8 mouse cellular contexts compared by ENCODE assay signal in the genomic region with DNA sequence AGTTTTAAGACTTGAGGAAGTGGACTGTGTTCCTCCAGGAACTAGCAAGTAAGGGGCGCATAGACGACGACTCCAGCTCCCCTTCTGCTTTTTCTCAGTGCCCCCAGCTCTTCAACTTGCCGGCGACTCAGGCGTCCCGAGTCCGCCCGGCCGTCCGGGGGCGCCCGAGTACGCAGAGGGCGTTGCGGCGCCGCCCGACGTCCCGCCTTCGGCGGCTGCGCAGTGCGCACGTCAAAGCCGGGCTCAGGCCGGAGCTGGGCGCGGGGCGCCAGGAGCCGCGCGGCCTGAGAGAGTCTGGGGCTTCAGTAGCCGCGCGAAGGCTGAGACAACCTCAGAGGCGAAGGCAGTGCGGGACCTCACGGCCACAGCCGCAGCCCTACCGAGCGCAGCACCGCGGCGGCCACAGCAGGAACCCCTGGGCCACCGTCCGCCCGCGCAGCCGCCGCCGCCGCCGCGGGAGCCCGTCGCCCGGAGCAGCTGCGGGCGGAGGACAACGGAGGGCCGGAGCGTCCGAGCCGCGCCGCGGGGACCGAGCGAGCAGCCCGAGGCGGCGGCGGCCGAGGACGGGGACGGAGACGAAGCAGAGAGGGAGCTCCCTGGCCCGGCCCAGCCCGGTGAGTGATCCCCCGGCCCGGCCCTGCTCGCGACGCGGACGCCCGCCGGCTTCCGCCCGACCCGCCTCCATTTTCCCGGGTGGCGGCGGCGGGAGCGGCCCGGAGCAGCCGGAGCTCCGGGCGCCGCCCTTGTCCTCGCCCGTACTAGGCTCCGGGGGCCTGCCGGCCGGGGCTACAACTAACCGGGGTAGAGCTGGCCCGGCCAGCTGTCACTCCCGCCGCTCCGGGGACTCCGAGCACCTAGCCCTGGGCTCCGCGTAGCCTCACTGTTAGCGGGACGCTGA. TPM values are rescaled to one million over a fixed set of nuclear protein-coding genes. Genes with fewer than 3 reads are reported as not detected.
DNase-seq lines count a peak whose midpoint lies in the region; ATAC-seq and TF ChIP-seq lines count a peak whose summit lies in the region.

A gene (plus strand): TSS at position 234 of the 898 bp plus-strand sequence.

- H3K27me3 ChIP-seq in C2C12 (ENCODE audit: control insufficient read depth, insufficient read depth, insufficient read length), result peaks cover 10% of the 10 kb centered on the region
- H3K27me3 ChIP-seq in erythroblast, embryonic 14.5 days (ENCODE audit: control insufficient read depth), result no peaks in the 10 kb centered on the region
- no peaks in the 10 kb centered on the region for H3K27me3 ChIP-seq in heart, embryonic 12.5 days (replicated peaks)
- H3K27me3 ChIP-seq in kidney, postnatal 0 days (ENCODE audit: insufficient read depth, low read length), result no peaks in the 10 kb centered on the region
- H3K27me3 ChIP-seq in liver, embryonic 11.5 days (replicated peaks; ENCODE audit: control insufficient read depth, insufficient read depth, low read length), result no peaks in the 10 kb centered on the region
- H3K27me3 ChIP-seq in stomach, embryonic 14.5 days (ENCODE audit: control insufficient read depth, insufficient read depth, low read length), result no peaks in the 10 kb centered on the region

- peak; percentile 98 for TF ChIP-seq POLR2A in brain, embryonic 14.5 days (IDR thresholded peaks at IDR 0.05; ENCODE audit: borderline replicate concordance, extremely low read depth, insufficient read depth, insufficient read length, poor library complexity, severe bottlenecking)

- peak within 1 kb of the TSS; percentile 93 for H3K27ac ChIP-seq in heart, embryonic 12.5 days (ENCODE audit: poor library complexity, severe bottlenecking)
- peak within 1 kb of the TSS; percentile 98 for H3K27ac ChIP-seq in kidney, postnatal 0 days
- peak within 1 kb of the TSS; percentile 91 for H3K27ac ChIP-seq in liver, embryonic 11.5 days (ENCODE audit: low read depth, low read length)
- H3K27ac ChIP-seq in stomach, embryonic 14.5 days (ENCODE audit: low read length), result peak within 1 kb of the TSS; percentile 94

- DNase-seq in brain, embryonic 14.5 days (ENCODE audit: low read depth), result peak; percentile 95
- DNase-seq in kidney, postnatal 0 days (ENCODE audit: low spot score), result peak; percentile 88
- DNase-seq in liver, embryonic 11.5 days (ENCODE audit: low spot score), result peak; percentile 84
- DNase-seq in naive thymus-derived CD4-positive, alpha-beta T cell, adult 2 months (ENCODE audit: low read depth), result peak; percentile 92

- TF ChIP-seq CTCF in C2C12 (IDR thresholded peaks at IDR 0.05; ENCODE audit: control insufficient read depth, insufficient read depth, insufficient read length), result peak; percentile 88
- TF ChIP-seq CTCF in brain, embryonic 14.5 days (IDR thresholded peaks at IDR 0.05; ENCODE audit: borderline replicate concordance, extremely low read depth, insufficient read depth, insufficient read length), result peak; percentile 67
- TF ChIP-seq CTCF in kidney, postnatal 0 days (IDR thresholded peaks at IDR 0.05; ENCODE audit: low read depth), result peak; percentile 68

- no peaks in the 10 kb centered on the region for H3K9me3 ChIP-seq in erythroblast, embryonic 14.5 days (ENCODE audit: control insufficient read depth, low read length)
- H3K9me3 ChIP-seq in heart, embryonic 12.5 days (replicated peaks), result no peaks in the 10 kb centered on the region
- H3K9me3 ChIP-seq in kidney, postnatal 0 days (replicated peaks; ENCODE audit: low read length), result no peaks in the 10 kb centered on the region
- H3K9me3 ChIP-seq in liver, embryonic 11.5 days (ENCODE audit: control insufficient read depth, low read length), result no peaks in the 10 kb centered on the region
- H3K9me3 ChIP-seq in stomach, embryonic 14.5 days (ENCODE audit: control insufficient read depth, low read depth, low read length), result no peaks in the 10 kb centered on the region

- WGBS in heart, embryonic 12.5 days, result under 1% methylated on average over 118 of the region's 118 CpGs
- WGBS in kidney, postnatal 0 days, result under 1% methylated on average over 95 of the region's 118 CpGs
- WGBS in liver, embryonic 11.5 days, result under 1% methylated on average over 94 of the region's 118 CpGs
- WGBS in stomach, embryonic 14.5 days, result under 1% methylated on average over 104 of the region's 118 CpGs

- H3K9ac ChIP-seq in heart, embryonic 12.5 days, result peak within 1 kb of the TSS; percentile 98
- H3K9ac ChIP-seq in kidney, postnatal 0 days (ENCODE audit: low read depth, low read length), result peak within 1 kb of the TSS; percentile 99
- H3K9ac ChIP-seq in liver, embryonic 11.5 days (ENCODE audit: low read depth, low read length), result peak within 1 kb of the TSS; percentile 97
- peak within 1 kb of the TSS; percentile 98 for H3K9ac ChIP-seq in stomach, embryonic 14.5 days (replicated peaks; ENCODE audit: low read depth, low read length)

- H3K4me2 ChIP-seq in heart, embryonic 12.5 days, result peak within 1 kb of the TSS; percentile 76
- peak within 1 kb of the TSS; percentile 73 for H3K4me2 ChIP-seq in kidney, postnatal 0 days (ENCODE audit: low read length)
- H3K4me2 ChIP-seq in liver, embryonic 11.5 days, result peak within 1 kb of the TSS; percentile 85
- H3K4me2 ChIP-seq in stomach, embryonic 14.5 days (replicated peaks; ENCODE audit: low read depth, low read length), result peak within 1 kb of the TSS; percentile 60

- ATAC-seq in heart, embryonic 12.5 days (ENCODE audit: insufficient number of reproducible peaks, low FRiP score), result peak; percentile 92
- peak; percentile 93 for ATAC-seq in kidney, postnatal 0 days (replicated peaks; ENCODE audit: low FRiP score, low read depth)
- ATAC-seq in liver, embryonic 11.5 days (replicated peaks; ENCODE audit: low FRiP score), result peak; percentile 89
- ATAC-seq in stomach, embryonic 14.5 days (ENCODE audit: insufficient number of reproducible peaks, insufficient read depth, low FRiP score, low read depth), result peak; percentile 89

- H3K4me3 ChIP-seq in C2C12 (ENCODE audit: insufficient read depth, poor library complexity, severe bottlenecking), result peak within 1 kb of the TSS; percentile 89
- peak within 1 kb of the TSS; percentile 95 for H3K4me3 ChIP-seq in erythroblast, embryonic 14.5 days (replicated peaks)
- peak within 1 kb of the TSS; percentile 98 for H3K4me3 ChIP-seq in heart, embryonic 12.5 days
- H3K4me3 ChIP-seq in kidney, postnatal 0 days (replicated peaks; ENCODE audit: low read depth, low read length), result peak within 1 kb of the TSS; percentile 99
- H3K4me3 ChIP-seq in liver, embryonic 11.5 days (ENCODE audit: low read depth, low read length), result peak within 1 kb of the TSS; percentile 97
- H3K4me3 ChIP-seq in stomach, embryonic 14.5 days (ENCODE audit: low read depth, low read length), result peak within 1 kb of the TSS; percentile 98

- H3K79me3 ChIP-seq in C2C12 (ENCODE audit: low read depth), result peaks cover 46% of the 10 kb centered on the region

- H3ac ChIP-seq in C2C12 (ENCODE audit: control insufficient read depth, insufficient read length, low read depth), result peak within 1 kb of the TSS; percentile 100

- peaks cover 30% of the 10 kb centered on the region for H3K4me1 ChIP-seq in erythroblast, embryonic 14.5 days (ENCODE audit: control insufficient read depth)
- peaks cover 10% of the 10 kb centered on the region for H3K4me1 ChIP-seq in heart, embryonic 12.5 days (replicated peaks)
- 0 out of 2 replicates have a peak, but pooled peaks cover 3% of the 10 kb centered on the region for H3K4me1 ChIP-seq in kidney, postnatal 0 days (replicated peaks; ENCODE audit: insufficient read depth, low read length)
- H3K4me1 ChIP-seq in liver, embryonic 11.5 days (replicated peaks; ENCODE audit: control insufficient read depth, insufficient read depth, low read length), result peaks cover 4% of the 10 kb centered on the region; the same call in 1 of the 2 replicates
- H3K4me1 ChIP-seq in stomach, embryonic 14.5 days (ENCODE audit: control insufficient read depth, insufficient read depth, low read length), result peaks cover 13% of the 10 kb centered on the region; the same call in 1 of the 2 replicates

- peaks cover 7% of the 10 kb centered on the region for H3K36me3 ChIP-seq in C2C12 (ENCODE audit: control insufficient read depth, insufficient read depth)
- H3K36me3 ChIP-seq in erythroblast, embryonic 14.5 days (ENCODE audit: control insufficient read depth), result peaks cover 21% of the 10 kb centered on the region
- peaks cover 3% of the 10 kb centered on the region for H3K36me3 ChIP-seq in heart, embryonic 12.5 days
- H3K36me3 ChIP-seq in kidney, postnatal 0 days (ENCODE audit: insufficient read depth, low read length), result no peaks in the 10 kb centered on the region
- no peaks in the 10 kb centered on the region for H3K36me3 ChIP-seq in liver, embryonic 11.5 days (ENCODE audit: control insufficient read depth, insufficient read depth, low read length)
- H3K36me3 ChIP-seq in stomach, embryonic 14.5 days (ENCODE audit: control insufficient read depth, insufficient read depth, low read length), result no peaks in the 10 kb centered on the region; the same call in 1 of the 2 replicates

- peaks cover 51% of the 10 kb centered on the region for H3K79me2 ChIP-seq in C2C12 (ENCODE audit: control insufficient read depth, insufficient read depth)

TF ChIP-seq in C2C12, 6 proteins besides CTCF, POLR2A, EP300 and RAD21:
- TF ChIP-seq FOSL1 (IDR thresholded peaks at IDR 0.05; ENCODE audit: insufficient read depth, low read length, poor library complexity, severe bottlenecking), result no peak
- no peak for TF ChIP-seq MAX (IDR thresholded peaks at IDR 0.05)
- TF ChIP-seq CEBPB (IDR thresholded peaks at IDR 0.05; ENCODE audit: low read depth), result no peak
- no peak for TF ChIP-seq MYOG (IDR thresholded peaks at IDR 0.05; ENCODE audit: control insufficient read depth, extremely low read depth, insufficient read length)
- no peak for TF ChIP-seq USF1 (IDR thresholded peaks at IDR 0.05; ENCODE audit: low read depth)
- no peak for TF ChIP-seq MYOD1 (IDR thresholded peaks at IDR 0.05; ENCODE audit: control insufficient read depth, insufficient read length, low read depth)
TF ChIP-seq in C2C12: peak in this region for 0.

RNA-seq across cellular contexts. Expression of the gene that starts here (rescaled TPM):
- polyA plus RNA-seq in C2C12 (2012; fragmentation: generic; extraction: Trizol), result 16.6 TPM
- 109 and 118 TPM in 2 replicates for polyA plus RNA-seq in brain, embryonic 14.5 days (2012; rRNA removed)
- polyA plus RNA-seq in erythroblast, embryonic 14.5 days (2012), result 0.55 and 0.93 TPM in 2 replicates
- polyA plus RNA-seq in heart, embryonic 12.5 days (2016; fragmentation: Nextera tagmentation; extraction: Ambion mirVana), result 39.8 and 41.2 TPM in 2 replicates
- 31.3 and 34.6 TPM in 2 replicates for polyA plus RNA-seq in kidney, postnatal 0 days (2015; fragmentation: Nextera tagmentation; extraction: Ambion mirVana)
- polyA plus RNA-seq in liver, embryonic 11.5 days (2014; fragmentation: Nextera tagmentation; extraction: Ambion mirVana), result 29.2 and 32.6 TPM in 2 replicates
- polyA plus RNA-seq in stomach, embryonic 14.5 days (2014; fragmentation: Nextera tagmentation; extraction: Ambion mirVana), result 52.1 and 56.1 TPM in 2 replicates

Comparison
In these comparisons a context has a peak if more than half of its experiments do, and no peak if none do; other contexts are left out.
1. Peak in every context shown above with its lines: DNase-seq, ATAC-seq, H3K4me3 ChIP-seq and H3K27ac ChIP-seq.